Mouse (Mus musculus): ENCODE data around the gene 4930505A04Rik. TPM values are rescaled to one million over a fixed set of nuclear protein-coding genes. Genes with fewer than 3 reads are reported as not detected.

4930505A04Rik gene
- not detected in 2 replicates for polyA plus RNA-seq (2012; ENCODE audit: insufficient read depth, insufficient read length, low replicate concordance, missing spikeins)

DNA sequence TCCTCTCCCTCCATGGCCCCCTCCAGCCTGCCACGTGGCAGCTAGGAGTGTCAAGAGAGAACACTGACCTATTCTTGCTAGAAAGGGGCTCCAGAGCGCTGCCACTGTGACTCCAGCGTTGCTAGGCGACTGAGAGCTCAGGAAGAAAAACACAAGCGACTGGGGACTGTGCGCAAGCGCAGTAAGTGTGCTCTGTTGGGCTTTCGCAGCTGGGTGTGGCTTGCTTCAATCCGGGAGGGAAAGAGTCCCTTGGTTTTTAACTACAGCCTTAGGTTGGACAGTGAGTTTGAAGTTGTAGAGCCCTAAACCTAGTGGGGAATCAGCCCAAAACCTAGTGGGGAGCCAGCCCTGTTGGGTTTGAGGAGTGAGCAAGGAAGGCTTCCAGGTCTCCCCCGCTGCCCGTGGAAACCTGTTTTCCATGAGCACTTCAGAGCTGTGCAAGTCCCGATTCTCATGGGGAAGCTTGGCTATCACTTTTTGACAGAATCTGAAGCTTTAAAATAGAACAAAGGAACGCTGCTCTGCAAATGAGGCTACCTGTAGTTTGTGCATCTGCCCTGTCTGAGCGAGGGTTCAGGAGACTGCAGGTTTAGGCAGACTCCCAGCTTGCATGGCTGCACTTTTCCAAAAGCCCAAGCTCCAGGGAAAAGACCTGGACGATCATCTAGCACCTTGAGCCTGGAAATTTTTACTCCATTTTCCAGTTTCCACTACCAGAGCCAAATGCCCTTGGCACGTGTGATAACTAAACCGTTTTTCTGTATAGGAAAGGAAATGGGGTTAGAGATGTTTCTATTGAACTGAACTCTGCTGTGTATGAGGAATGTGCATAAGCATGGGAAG is at the start of gene 4930505A04Rik:
Gene 4930505A04Rik, minus strand, starts transcription at position 77 of the 843 bp plus-strand sequence.
- TF ChIP-seq CTCF (IDR thresholded peaks at IDR 0.05; ENCODE audit: insufficient read depth, low read depth, low read length) (no peak), POLR2A (IDR thresholded peaks at IDR 0.05; ENCODE audit: insufficient read depth, low read depth, low read length) (peak; percentile 35; the same call in 1 of the 2 replicates)
- H3K27ac ChIP-seq (ENCODE audit: insufficient read depth, low read depth, low read length): peak within 1 kb of the TSS; percentile 75
- WGBS: 2% methylated on average over 17 of the region's 17 CpGs
- peak within 1 kb of the TSS; percentile 46 for H3K4me3 ChIP-seq (ENCODE audit: insufficient read depth, low read depth, low read length)
- H3K4me1 ChIP-seq (ENCODE audit: control insufficient read depth, insufficient read depth, low read length): peaks cover 2% of the 10 kb centered on the region; the same call in 1 of the 2 replicates

DNA sequence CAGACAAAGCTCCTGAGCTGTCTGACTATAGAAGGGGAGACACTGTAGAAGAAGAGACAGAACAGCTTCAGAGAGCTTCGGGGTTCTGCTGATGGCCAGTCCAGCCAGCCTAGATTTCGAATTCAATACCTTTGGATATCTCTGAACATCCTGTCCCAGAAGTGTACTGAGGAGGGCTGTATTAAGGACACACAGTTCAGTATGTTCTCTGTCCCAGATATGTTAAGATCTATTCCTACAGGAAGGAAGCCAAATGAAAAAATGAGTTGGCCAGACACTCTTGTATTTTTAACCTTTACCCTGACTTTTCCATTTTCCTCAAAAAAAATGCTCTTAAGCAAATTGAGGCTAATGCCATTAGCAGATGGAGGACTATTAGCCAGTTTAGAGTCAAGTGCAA is 45.5 kb upstream of the 4930505A04Rik start:
- no peaks in the 10 kb centered on the region for H3K4me1 ChIP-seq (ENCODE audit: control insufficient read depth, insufficient read depth, low read length)
- WGBS: 85% methylated on average over 2 of the region's 2 CpGs
- TF ChIP-seq CTCF (IDR thresholded peaks at IDR 0.05; ENCODE audit: insufficient read depth, low read depth, low read length): no peak
- TF ChIP-seq POLR2A (IDR thresholded peaks at IDR 0.05; ENCODE audit: insufficient read depth, low read depth, low read length): no peak
- H3K4me3 ChIP-seq (ENCODE audit: insufficient read depth, low read depth, low read length): no peak overlapping the region
- no peak overlapping the region for H3K27ac ChIP-seq (ENCODE audit: insufficient read depth, low read depth, low read length)

DNA sequence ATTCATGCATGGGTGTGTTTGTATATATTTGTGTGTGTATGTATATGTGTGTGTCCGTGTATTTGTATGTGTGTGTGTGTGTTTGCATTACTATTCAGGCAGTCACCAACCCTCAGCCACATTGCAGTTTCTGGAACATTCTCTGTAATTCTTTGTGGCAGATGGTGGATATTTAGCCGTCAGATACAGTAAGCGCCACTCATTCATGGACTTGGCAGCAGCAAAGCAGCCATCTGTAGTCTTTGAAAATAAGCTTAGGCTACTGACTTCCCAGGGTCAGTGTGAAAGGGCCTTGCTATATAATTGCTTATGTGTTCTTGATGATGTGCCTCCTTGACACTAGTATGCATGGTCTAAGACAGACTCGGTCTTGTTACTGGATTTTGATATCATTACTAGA is 36.6 kb upstream of the 4930505A04Rik start:
- H3K4me1 ChIP-seq (ENCODE audit: control insufficient read depth, insufficient read depth, low read length): no peaks in the 10 kb centered on the region
- 84% methylated on average over 4 of the region's 4 CpGs for WGBS
- TF ChIP-seq POLR2A (IDR thresholded peaks at IDR 0.05; ENCODE audit: insufficient read depth, low read depth, low read length) (no peak), CTCF (IDR thresholded peaks at IDR 0.05; ENCODE audit: insufficient read depth, low read depth, low read length) (no peak)
- H3K27ac ChIP-seq (ENCODE audit: insufficient read depth, low read depth, low read length): no peak overlapping the region
- no peak overlapping the region for H3K4me3 ChIP-seq (ENCODE audit: insufficient read depth, low read depth, low read length)

DNA sequence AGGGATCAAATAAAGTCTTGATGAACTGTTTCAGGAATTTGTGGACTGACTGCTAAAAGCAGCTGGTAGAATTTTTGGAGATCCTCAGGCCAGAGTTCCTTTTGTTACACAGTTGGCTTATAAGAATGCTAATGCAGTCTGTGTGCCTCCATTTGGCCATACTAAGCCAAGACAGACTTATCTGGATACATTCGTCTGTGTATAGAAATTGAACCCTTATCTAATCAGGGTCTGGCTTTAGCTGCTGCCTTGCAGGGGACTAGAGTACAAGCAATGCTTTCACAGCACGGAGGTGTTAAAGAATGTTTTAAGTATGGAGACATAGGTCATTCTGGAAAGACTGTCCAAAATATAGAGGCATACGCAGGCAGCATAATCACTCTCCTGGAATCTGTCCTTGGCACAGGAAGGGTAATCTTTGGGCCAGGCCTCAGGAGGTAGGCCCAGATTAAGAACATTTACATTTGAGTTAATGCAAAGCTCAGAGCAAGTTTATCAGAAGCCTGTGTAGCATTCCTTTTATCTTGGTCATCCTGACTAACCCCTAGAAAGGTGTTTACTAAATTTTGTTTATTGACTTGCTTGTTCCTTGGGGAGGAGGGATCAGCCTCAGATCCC is 27.2 kb upstream of the 4930505A04Rik start:
- no peak overlapping the region for H3K4me3 ChIP-seq (ENCODE audit: insufficient read depth, low read depth, low read length)
- no peaks in the 10 kb centered on the region for H3K4me1 ChIP-seq (ENCODE audit: control insufficient read depth, insufficient read depth, low read length)
- 78% methylated on average over 3 of the region's 3 CpGs for WGBS
- no peak for TF ChIP-seq CTCF (IDR thresholded peaks at IDR 0.05; ENCODE audit: insufficient read depth, low read depth, low read length)
- TF ChIP-seq POLR2A (IDR thresholded peaks at IDR 0.05; ENCODE audit: insufficient read depth, low read depth, low read length): no peak
- H3K27ac ChIP-seq (ENCODE audit: insufficient read depth, low read depth, low read length): no peak overlapping the region

DNA sequence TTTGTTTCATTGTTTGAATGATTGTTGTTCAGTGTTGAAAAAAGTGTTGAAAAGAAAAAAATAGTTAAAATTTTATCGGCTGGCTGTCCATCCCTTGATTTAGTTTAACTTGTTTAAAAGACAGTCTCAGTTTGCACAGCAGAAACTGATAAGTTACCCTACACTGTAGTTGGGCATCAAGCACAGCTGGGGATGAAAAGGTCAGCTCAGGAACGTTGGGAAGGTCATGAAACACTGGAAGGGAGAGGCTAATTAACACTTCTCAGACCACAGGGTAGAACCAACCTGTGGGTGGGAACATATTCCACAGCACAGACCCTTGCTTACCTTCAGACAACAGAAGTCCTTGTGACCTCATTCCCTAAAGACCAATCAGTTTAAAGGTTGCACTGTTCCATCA is 25.5 kb upstream of the 4930505A04Rik start:
- 53% methylated on average over 2 of the region's 2 CpGs for WGBS
- Histone ChIP-seq H3K4me3 (ENCODE audit: insufficient read depth, low read depth, low read length) (no peak overlapping the region), H3K27ac (ENCODE audit: insufficient read depth, low read depth, low read length) (no peak overlapping the region), H3K4me1 (ENCODE audit: control insufficient read depth, insufficient read depth, low read length) (no peaks in the 10 kb centered on the region)
- no peak for TF ChIP-seq POLR2A (IDR thresholded peaks at IDR 0.05; ENCODE audit: insufficient read depth, low read depth, low read length)
- TF ChIP-seq CTCF (IDR thresholded peaks at IDR 0.05; ENCODE audit: insufficient read depth, low read depth, low read length): no peak

DNA sequence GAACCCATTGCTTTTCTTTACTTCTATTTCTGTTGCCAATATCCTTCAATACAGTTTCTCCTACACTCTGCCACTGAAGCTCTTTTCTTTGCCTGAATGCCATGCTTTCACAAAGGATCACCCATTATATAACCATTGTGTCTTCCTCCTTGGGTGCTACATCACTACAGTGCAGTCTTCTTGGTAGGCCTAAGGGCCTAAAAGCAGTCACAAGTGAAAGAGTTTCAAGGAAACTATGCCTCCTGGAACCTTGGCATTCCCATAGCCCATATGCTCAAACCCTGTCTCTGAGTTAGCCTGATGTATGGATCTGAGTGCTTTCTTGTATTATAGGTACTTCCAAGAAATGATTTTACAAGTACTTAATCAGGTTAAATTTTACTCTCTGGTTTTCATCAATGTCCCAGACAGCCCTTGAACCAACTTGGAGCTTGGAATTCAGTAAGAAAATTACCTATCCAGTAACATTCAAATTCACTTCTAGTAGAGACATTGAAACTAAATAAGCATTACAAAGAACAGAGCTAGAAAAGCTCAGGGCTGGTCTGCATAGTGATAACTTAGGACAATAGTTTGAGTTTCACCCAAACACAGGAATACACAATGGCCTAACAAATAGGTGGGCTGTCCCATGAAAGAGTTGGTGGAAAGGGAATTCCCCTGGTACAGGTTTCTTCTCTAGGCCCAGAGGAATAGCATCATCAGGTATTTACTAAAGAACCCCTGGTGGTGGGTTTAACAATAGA is 20.1 kb upstream of the 4930505A04Rik start:
- Histone ChIP-seq H3K4me3 (ENCODE audit: insufficient read depth, low read depth, low read length) (no peak overlapping the region), H3K27ac (ENCODE audit: insufficient read depth, low read depth, low read length) (no peak overlapping the region), H3K4me1 (ENCODE audit: control insufficient read depth, insufficient read depth, low read length) (no peaks in the 10 kb centered on the region)
- TF ChIP-seq CTCF (IDR thresholded peaks at IDR 0.05; ENCODE audit: insufficient read depth, low read depth, low read length) (no peak), POLR2A (IDR thresholded peaks at IDR 0.05; ENCODE audit: insufficient read depth, low read depth, low read length) (no peak)

DNA sequence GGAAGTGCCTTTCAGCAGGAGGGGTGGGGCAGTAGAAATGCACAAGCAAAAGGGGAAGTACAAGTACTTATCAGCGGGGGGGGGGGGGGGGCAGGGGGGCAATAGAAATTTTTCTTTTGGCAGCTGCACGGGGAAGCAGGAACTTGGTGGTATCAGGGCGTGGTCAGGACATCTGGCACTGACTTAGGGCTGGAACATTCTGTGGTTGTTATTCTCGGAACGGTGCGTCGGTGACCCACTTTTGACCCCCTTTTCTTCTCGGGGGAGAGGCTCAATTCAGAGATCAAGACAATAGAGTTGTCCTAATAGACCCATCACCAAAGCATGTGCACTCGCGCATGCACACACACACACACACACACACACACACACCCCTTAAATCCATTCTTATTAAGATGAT is 16.6 kb upstream of the 4930505A04Rik start:
- Histone ChIP-seq H3K4me1 (ENCODE audit: control insufficient read depth, insufficient read depth, low read length) (no peaks in the 10 kb centered on the region), H3K4me3 (ENCODE audit: insufficient read depth, low read depth, low read length) (no peak overlapping the region), H3K27ac (ENCODE audit: insufficient read depth, low read depth, low read length) (no peak overlapping the region)
- WGBS: 84% methylated on average over 10 of the region's 10 CpGs
- no peak for TF ChIP-seq POLR2A (IDR thresholded peaks at IDR 0.05; ENCODE audit: insufficient read depth, low read depth, low read length)
- no peak for TF ChIP-seq CTCF (IDR thresholded peaks at IDR 0.05; ENCODE audit: insufficient read depth, low read depth, low read length)

DNA sequence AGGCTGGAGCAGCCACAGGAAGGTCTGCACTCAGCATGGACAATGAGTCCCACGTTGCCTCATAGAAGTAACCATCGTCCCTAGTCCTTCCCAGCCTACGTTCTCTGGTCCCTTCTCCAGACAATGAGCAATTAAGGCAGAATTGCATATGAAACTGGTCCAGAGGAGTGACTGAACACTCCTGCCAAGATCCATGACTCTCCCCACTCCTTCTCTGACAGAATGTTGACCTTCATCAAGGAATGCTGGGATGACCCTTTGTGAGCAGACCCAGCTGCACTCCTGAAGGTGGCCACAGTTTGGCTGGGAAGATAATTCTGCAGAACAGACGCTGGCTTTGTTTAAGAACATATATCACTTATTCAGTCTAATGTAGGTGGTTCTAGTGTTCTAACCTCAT is 11.7 kb upstream of the 4930505A04Rik start:
- 91% methylated on average over 4 of the region's 4 CpGs for WGBS
- Histone ChIP-seq H3K4me1 (ENCODE audit: control insufficient read depth, insufficient read depth, low read length) (no peaks in the 10 kb centered on the region), H3K4me3 (ENCODE audit: insufficient read depth, low read depth, low read length) (no peak overlapping the region), H3K27ac (ENCODE audit: insufficient read depth, low read depth, low read length) (no peak overlapping the region)
- TF ChIP-seq CTCF (IDR thresholded peaks at IDR 0.05; ENCODE audit: insufficient read depth, low read depth, low read length): no peak
- no peak for TF ChIP-seq POLR2A (IDR thresholded peaks at IDR 0.05; ENCODE audit: insufficient read depth, low read depth, low read length)
